Mouse (Mus musculus): ENCODE data around the gene Gm20773.
"Not testable (repeated sequence)": the region's sequence is repeated elsewhere in the genome, so short reads cannot be mapped to it uniquely, and the experiment has no call there.

Gene Gm20773

GRCm38 (mm10) chrY:13493726-13494125 lies at the start of gene Gm20773:
Gm20773 (plus strand) TSS chrY:13494026.
- DNase-seq = not testable (repeated sequence)

- not testable (repeated sequence) for DNase-seq
These were observed 28.3 kb upstream of the Gm20773 start, which contains the start of gene Gm21866 for GRCm38 (mm10) chrY:13465479-13465878. Gm21866 (minus strand) TSS chrY:13465579.

Measured in kidney, adult 18-20 months (tissue).